Mouse (Mus musculus): ENCODE measurements at regions not wholly inside any gene's neighbourhood (a gene's known extent, or its start where the extent isn't known, plus 50 kb on each side); places are given as distances from the start of the nearest gene placed in this dataset.

GRCm38 (mm10) chr1:168046749-168047148 lies 357.7 kb downstream of the Lmx1a start:
- H3K4me1 ChIP-seq (ENCODE audit: control insufficient read depth, insufficient read depth, low read length), result peaks cover 5% of the 10 kb centered on the region; the same call in 1 of the 2 replicates
- no peak overlapping the region for H3K4me3 ChIP-seq (replicated peaks; ENCODE audit: insufficient read depth, low read depth, low read length)
- H3K27ac ChIP-seq (ENCODE audit: insufficient read depth, low read length), result no peak overlapping the region
- TF ChIP-seq POLR2A (IDR thresholded peaks at IDR 0.05; ENCODE audit: borderline replicate concordance, insufficient read depth, low read length), result no peak
- TF ChIP-seq CTCF (IDR thresholded peaks at IDR 0.05; ENCODE audit: borderline replicate concordance, insufficient read depth, low read depth, low read length), result no peak
- no peak for DNase-seq
- H3K27me3 ChIP-seq (ENCODE audit: control insufficient read depth, insufficient read depth, low read length), result no peaks in the 10 kb centered on the region
- WGBS, result 25% methylated on average over 1 of the region's 1 CpGs

GRCm38 (mm10) chr1:168049965-168050364 lies 360.9 kb downstream of the Lmx1a start:
- no peak overlapping the region for H3K4me3 ChIP-seq (replicated peaks; ENCODE audit: insufficient read depth, low read depth, low read length)
- no peak for TF ChIP-seq CTCF (IDR thresholded peaks at IDR 0.05; ENCODE audit: borderline replicate concordance, insufficient read depth, low read depth, low read length)
- no peak for TF ChIP-seq POLR2A (IDR thresholded peaks at IDR 0.05; ENCODE audit: borderline replicate concordance, insufficient read depth, low read length)
- no peak for DNase-seq
- H3K4me1 ChIP-seq (ENCODE audit: control insufficient read depth, insufficient read depth, low read length), result peaks cover 5% of the 10 kb centered on the region; the same call in 1 of the 2 replicates
- WGBS, result 95% methylated on average over 3 of the region's 3 CpGs
- H3K27ac ChIP-seq (ENCODE audit: insufficient read depth, low read length), result no peak overlapping the region
- H3K27me3 ChIP-seq (ENCODE audit: control insufficient read depth, insufficient read depth, low read length), result no peaks in the 10 kb centered on the region

GRCm38 (mm10) chr1:168056479-168056878 lies 367.4 kb downstream of the Lmx1a start:
- Histone ChIP-seq H3K4me1 (ENCODE audit: control insufficient read depth, insufficient read depth, low read length) (no peaks in the 10 kb centered on the region), H3K4me3 (replicated peaks; ENCODE audit: insufficient read depth, low read depth, low read length) (no peak overlapping the region), H3K27ac (ENCODE audit: insufficient read depth, low read length) (no peak overlapping the region), H3K27me3 (ENCODE audit: control insufficient read depth, insufficient read depth, low read length) (no peaks in the 10 kb centered on the region; the same call in 1 of the 2 replicates)
- WGBS, result 23% methylated on average over 7 of the region's 7 CpGs
- no peak for DNase-seq
- TF ChIP-seq CTCF (IDR thresholded peaks at IDR 0.05; ENCODE audit: borderline replicate concordance, insufficient read depth, low read depth, low read length) (no peak), POLR2A (IDR thresholded peaks at IDR 0.05; ENCODE audit: borderline replicate concordance, insufficient read depth, low read length) (no peak)

- WGBS, result 55% methylated on average over 9 of the region's 9 CpGs
- Histone ChIP-seq H3K4me3 (replicated peaks; ENCODE audit: insufficient read depth, low read depth, low read length) (no peak overlapping the region), H3K27ac (ENCODE audit: insufficient read depth, low read length) (no peak overlapping the region), H3K4me1 (ENCODE audit: control insufficient read depth, insufficient read depth, low read length) (no peaks in the 10 kb centered on the region), H3K27me3 (ENCODE audit: control insufficient read depth, insufficient read depth, low read length) (no peaks in the 10 kb centered on the region; the same call in 1 of the 2 replicates)
- DNase-seq, result no peak
- TF ChIP-seq CTCF (IDR thresholded peaks at IDR 0.05; ENCODE audit: borderline replicate concordance, insufficient read depth, low read depth, low read length) (no peak), POLR2A (IDR thresholded peaks at IDR 0.05; ENCODE audit: borderline replicate concordance, insufficient read depth, low read length) (no peak)
These were observed 368.4 kb downstream of the Lmx1a start for GRCm38 (mm10) chr1:168057479-168057878.

- TF ChIP-seq CTCF (IDR thresholded peaks at IDR 0.05; ENCODE audit: borderline replicate concordance, insufficient read depth, low read depth, low read length) (no peak), POLR2A (IDR thresholded peaks at IDR 0.05; ENCODE audit: borderline replicate concordance, insufficient read depth, low read length) (no peak)
- no peaks in the 10 kb centered on the region for H3K4me1 ChIP-seq (ENCODE audit: control insufficient read depth, insufficient read depth, low read length)
- H3K4me3 ChIP-seq (replicated peaks; ENCODE audit: insufficient read depth, low read depth, low read length), result no peak overlapping the region
- DNase-seq, result no peak
- 64% methylated on average over 4 of the region's 4 CpGs for WGBS
- no peaks in the 10 kb centered on the region; the same call in 1 of the 2 replicates for H3K27me3 ChIP-seq (ENCODE audit: control insufficient read depth, insufficient read depth, low read length)
- H3K27ac ChIP-seq (ENCODE audit: insufficient read depth, low read length), result no peak overlapping the region
These were observed 369.7 kb downstream of the Lmx1a start for GRCm38 (mm10) chr1:168058769-168059168.

GRCm38 (mm10) chr1:168064065-168064664 lies 367.9 kb downstream of the Pbx1 start:
- 17% methylated on average over 7 of the region's 7 CpGs for WGBS
- TF ChIP-seq CTCF (IDR thresholded peaks at IDR 0.05; ENCODE audit: borderline replicate concordance, insufficient read depth, low read depth, low read length) (no peak), POLR2A (IDR thresholded peaks at IDR 0.05; ENCODE audit: borderline replicate concordance, insufficient read depth, low read length) (no peak)
- Histone ChIP-seq H3K27ac (ENCODE audit: insufficient read depth, low read length) (no peak overlapping the region), H3K4me1 (ENCODE audit: control insufficient read depth, insufficient read depth, low read length) (no peaks in the 10 kb centered on the region), H3K4me3 (replicated peaks; ENCODE audit: insufficient read depth, low read depth, low read length) (no peak overlapping the region), H3K27me3 (ENCODE audit: control insufficient read depth, insufficient read depth, low read length) (no peaks in the 10 kb centered on the region)
- no peak for DNase-seq

- H3K4me1 ChIP-seq (ENCODE audit: control insufficient read depth, insufficient read depth, low read length), result no peaks in the 10 kb centered on the region
- no peak for TF ChIP-seq CTCF (IDR thresholded peaks at IDR 0.05; ENCODE audit: borderline replicate concordance, insufficient read depth, low read depth, low read length)
- no peak for TF ChIP-seq POLR2A (IDR thresholded peaks at IDR 0.05; ENCODE audit: borderline replicate concordance, insufficient read depth, low read length)
- 55% methylated on average over 6 of the region's 6 CpGs for WGBS
- no peaks in the 10 kb centered on the region for H3K27me3 ChIP-seq (ENCODE audit: control insufficient read depth, insufficient read depth, low read length)
- no peak overlapping the region for H3K4me3 ChIP-seq (replicated peaks; ENCODE audit: insufficient read depth, low read depth, low read length)
- H3K27ac ChIP-seq (ENCODE audit: insufficient read depth, low read length), result no peak overlapping the region
- no peak for DNase-seq
These were observed 366.4 kb downstream of the Pbx1 start for GRCm38 (mm10) chr1:168065598-168066041.

GRCm38 (mm10) chr1:168066810-168067209 lies 365.3 kb downstream of the Pbx1 start:
- no peaks in the 10 kb centered on the region for H3K27me3 ChIP-seq (ENCODE audit: control insufficient read depth, insufficient read depth, low read length)
- H3K27ac ChIP-seq (ENCODE audit: insufficient read depth, low read length), result no peak overlapping the region
- 85% methylated on average over 6 of the region's 6 CpGs for WGBS
- TF ChIP-seq CTCF (IDR thresholded peaks at IDR 0.05; ENCODE audit: borderline replicate concordance, insufficient read depth, low read depth, low read length) (no peak), POLR2A (IDR thresholded peaks at IDR 0.05; ENCODE audit: borderline replicate concordance, insufficient read depth, low read length) (no peak)
- H3K4me1 ChIP-seq (ENCODE audit: control insufficient read depth, insufficient read depth, low read length), result no peaks in the 10 kb centered on the region
- no peak for DNase-seq
- H3K4me3 ChIP-seq (replicated peaks; ENCODE audit: insufficient read depth, low read depth, low read length), result no peak overlapping the region

Measured in cerebellum, adult 2 months (tissue).